Mouse (Mus musculus) cerebellum, adult 2 months (tissue): ENCODE measurements around the gene Alg12.

Experiments used
- CTCF ChIP-seq: fragments of 200-500 bp; IDR thresholded peaks from 2 replicates; pipeline ENCODE4 v1.5.1; 2011; ENCODE audit warnings: low read depth, mild to moderate bottlenecking, control low read depth, low read length, moderate library complexity, borderline replicate concordance; ENCODE audit not compliant: insufficient read depth
- POLR2A ChIP-seq: fragments of 200-500 bp; IDR thresholded peaks from 2 replicates; pipeline ENCODE4 v1.6.1; 2011; ENCODE audit warnings: low read length, control low read depth, borderline replicate concordance; ENCODE audit not compliant: insufficient read depth

DNA sequence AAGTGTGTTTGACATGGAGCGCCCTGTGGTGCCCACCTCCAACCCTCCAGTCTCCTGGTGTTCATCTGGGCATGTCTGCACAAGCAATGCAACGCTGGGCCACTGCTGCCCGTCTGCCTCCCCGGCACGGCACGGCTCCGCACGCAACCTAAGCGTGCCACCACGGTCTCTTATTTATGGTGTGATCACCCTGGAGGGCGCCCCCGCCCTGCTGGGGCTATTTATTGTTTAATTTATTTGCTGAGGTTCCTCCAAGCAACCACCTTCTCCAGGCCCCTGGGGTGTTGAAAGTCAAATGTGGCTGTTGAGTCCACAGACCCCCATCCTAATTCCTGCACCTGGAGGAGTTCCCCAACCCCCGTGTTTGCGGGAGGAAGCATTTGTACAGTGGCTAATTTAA lies 45.9 kb upstream of the Alg12 start:
- TF ChIP-seq POLR2A (no peak), CTCF (no peak)
